Mouse (Mus musculus): ENCODE data around the gene Olfr1135. TPM values are rescaled to one million over a fixed set of nuclear protein-coding genes. Genes with fewer than 3 reads are reported as not detected.

Gene Olfr1135
- polyA plus RNA-seq, 1 experiment from 2014 or later: not detected

Other genes with a start within 250 kb of the Olfr1135 start
- gene Olfr1124, start 243.4 kb downstream of the Olfr1135 start, polyA plus RNA-seq (2014; fragmentation: Nextera tagmentation; extraction: Ambion mirVana): not detected in 2 replicates
- not detected in 2 replicates for gene Olfr1126, start 219.7 kb downstream of the Olfr1135 start, polyA plus RNA-seq (2014; fragmentation: Nextera tagmentation; extraction: Ambion mirVana)
- not detected in 2 replicates for gene Pramel7, start 176.6 kb downstream of the Olfr1135 start, polyA plus RNA-seq (2014; fragmentation: Nextera tagmentation; extraction: Ambion mirVana)
- not detected in 2 replicates for gene Pramel6, start 167.1 kb downstream of the Olfr1135 start, polyA plus RNA-seq (2014; fragmentation: Nextera tagmentation; extraction: Ambion mirVana)
- gene Olfr153, start 141.9 kb downstream of the Olfr1135 start, polyA plus RNA-seq (2014; fragmentation: Nextera tagmentation; extraction: Ambion mirVana): not detected in 2 replicates
- not detected in 2 replicates for gene Olfr1128, start 128.1 kb downstream of the Olfr1135 start, polyA plus RNA-seq (2014; fragmentation: Nextera tagmentation; extraction: Ambion mirVana)
- gene Olfr1129, start 99.8 kb downstream of the Olfr1135 start, polyA plus RNA-seq (2014; fragmentation: Nextera tagmentation; extraction: Ambion mirVana): not detected in 2 replicates
- gene Olfr1130, start 67.5 kb downstream of the Olfr1135 start, polyA plus RNA-seq (2014; fragmentation: Nextera tagmentation; extraction: Ambion mirVana): not detected in 2 replicates
- not detected in 2 replicates for gene Olfr1131, start 46.6 kb downstream of the Olfr1135 start, polyA plus RNA-seq (2014; fragmentation: Nextera tagmentation; extraction: Ambion mirVana)
- gene Olfr1132, start 36.1 kb downstream of the Olfr1135 start, polyA plus RNA-seq (2014; fragmentation: Nextera tagmentation; extraction: Ambion mirVana): not detected in 2 replicates
- gene Olfr1133, start 26.3 kb downstream of the Olfr1135 start, polyA plus RNA-seq (2014; fragmentation: Nextera tagmentation; extraction: Ambion mirVana): not detected in 2 replicates
- gene Olfr1134, start 15.2 kb downstream of the Olfr1135 start, polyA plus RNA-seq (2014; fragmentation: Nextera tagmentation; extraction: Ambion mirVana): not detected in 2 replicates
- gene Olfr1136, start 20.3 kb upstream of the Olfr1135 start, polyA plus RNA-seq (2014; fragmentation: Nextera tagmentation; extraction: Ambion mirVana): not detected in 2 replicates
- not detected in 2 replicates for gene Olfr1137, start 39.5 kb upstream of the Olfr1135 start, polyA plus RNA-seq (2014; fragmentation: Nextera tagmentation; extraction: Ambion mirVana)
- not detected in 2 replicates for gene Olfr1138, start 66.3 kb upstream of the Olfr1135 start, polyA plus RNA-seq (2014; fragmentation: Nextera tagmentation; extraction: Ambion mirVana)
- gene Olfr1140, start 70.1 kb upstream of the Olfr1135 start, polyA plus RNA-seq (2014; fragmentation: Nextera tagmentation; extraction: Ambion mirVana): not detected in 2 replicates
- not detected in 2 replicates for gene Olfr1141, start 80.3 kb upstream of the Olfr1135 start, polyA plus RNA-seq (2014; fragmentation: Nextera tagmentation; extraction: Ambion mirVana)
- gene Olfr152, start 105.8 kb upstream of the Olfr1135 start, polyA plus RNA-seq (2014; fragmentation: Nextera tagmentation; extraction: Ambion mirVana): not detected in 2 replicates
- not detected in 2 replicates for gene Olfr1143, start 126.9 kb upstream of the Olfr1135 start, polyA plus RNA-seq (2014; fragmentation: Nextera tagmentation; extraction: Ambion mirVana)
- gene Olfr1145, start 136.2 kb upstream of the Olfr1135 start, polyA plus RNA-seq (2014; fragmentation: Nextera tagmentation; extraction: Ambion mirVana): not detected in 2 replicates
- gene Olfr1148, start 156.9 kb upstream of the Olfr1135 start, polyA plus RNA-seq (2014; fragmentation: Nextera tagmentation; extraction: Ambion mirVana): not detected in 2 replicates
- gene Olfr1150-ps1, start 170.3 kb upstream of the Olfr1135 start, polyA plus RNA-seq (2014; fragmentation: Nextera tagmentation; extraction: Ambion mirVana): not detected in 2 replicates
- not detected in 2 replicates for gene Olfr1151, start 182.2 kb upstream of the Olfr1135 start, polyA plus RNA-seq (2014; fragmentation: Nextera tagmentation; extraction: Ambion mirVana)
- gene Olfr1152, start 192.8 kb upstream of the Olfr1135 start, polyA plus RNA-seq (2014; fragmentation: Nextera tagmentation; extraction: Ambion mirVana): not detected in 2 replicates
- not detected in 2 replicates for gene Olfr1153, start 221.3 kb upstream of the Olfr1135 start, polyA plus RNA-seq (2014; fragmentation: Nextera tagmentation; extraction: Ambion mirVana)
- not detected in 2 replicates for gene Olfr1154, start 231.5 kb upstream of the Olfr1135 start, polyA plus RNA-seq (2014; fragmentation: Nextera tagmentation; extraction: Ambion mirVana)